Comparison of ENCODE assay signal across 8 mouse cellular contexts in the genomic region with DNA sequence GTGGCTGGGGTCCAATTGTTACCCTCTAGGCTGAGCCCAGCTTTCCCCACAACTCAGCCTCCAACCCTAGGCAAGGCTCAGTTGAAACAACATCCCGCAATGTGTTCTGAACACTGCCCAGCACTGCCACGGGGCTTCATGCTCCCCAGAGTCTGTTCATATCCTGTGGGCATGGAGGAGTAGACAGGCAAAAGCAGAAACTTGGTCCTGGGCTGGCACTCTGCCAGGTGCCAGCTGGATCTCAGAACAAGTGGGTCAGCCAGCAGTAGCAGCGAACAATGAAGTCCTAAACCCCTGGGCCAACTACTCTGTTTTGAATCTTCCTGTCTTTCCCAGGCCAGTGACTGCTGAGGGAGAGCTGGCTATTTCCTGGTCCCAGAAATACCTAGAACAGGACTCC. TPM values are rescaled to one million over a fixed set of nuclear protein-coding genes. Genes with fewer than 3 reads are reported as not detected.
DNase-seq lines count a peak whose midpoint lies in the region; ATAC-seq lines count a peak whose summit lies in the region.

No protein-coding gene starts in this region.

- WGBS in neural tube, embryonic 13.5 days: 36% methylated on average over 3 of the region's 3 CpGs
- 64% methylated on average over 3 of the region's 3 CpGs for WGBS in heart, embryonic 14.5 days
- 67% methylated on average over 3 of the region's 3 CpGs for WGBS in limb, embryonic 15.5 days
- WGBS in forebrain, embryonic 13.5 days: 74% methylated on average over 3 of the region's 3 CpGs

- H3K36me3 ChIP-seq in neural tube, embryonic 13.5 days: peaks cover 74% of the 10 kb centered on the region
- peaks cover 55% of the 10 kb centered on the region for H3K36me3 ChIP-seq in heart, embryonic 14.5 days (ENCODE audit: control insufficient read depth, insufficient read depth, low read length)
- H3K36me3 ChIP-seq in limb, embryonic 15.5 days: peaks cover 70% of the 10 kb centered on the region
- H3K36me3 ChIP-seq in forebrain, embryonic 13.5 days (ENCODE audit: poor library complexity, severe bottlenecking): peaks cover 79% of the 10 kb centered on the region

- no peak for ATAC-seq in neural tube, embryonic 13.5 days (ENCODE audit: low read depth)
- no peak for ATAC-seq in heart, embryonic 14.5 days (ENCODE audit: insufficient number of reproducible peaks, insufficient read depth, low FRiP score, low read depth)
- ATAC-seq in limb, embryonic 15.5 days (ENCODE audit: insufficient number of reproducible peaks, low FRiP score, low TSS enrichment, low read depth): no peak
- ATAC-seq in forebrain, embryonic 13.5 days: no peak

- no peaks in the 10 kb centered on the region for H3K27me3 ChIP-seq in neural tube, embryonic 13.5 days
- no peaks in the 10 kb centered on the region for H3K27me3 ChIP-seq in heart, embryonic 14.5 days (ENCODE audit: control insufficient read depth, insufficient read depth, low read length)
- no peaks in the 10 kb centered on the region for H3K27me3 ChIP-seq in limb, embryonic 15.5 days
- H3K27me3 ChIP-seq in forebrain, embryonic 13.5 days: no peaks in the 10 kb centered on the region

- no peak overlapping the region for H3K9ac ChIP-seq in neural tube, embryonic 13.5 days
- no peak overlapping the region for H3K9ac ChIP-seq in heart, embryonic 14.5 days (ENCODE audit: low read length)
- H3K9ac ChIP-seq in limb, embryonic 15.5 days: no peak overlapping the region
- H3K9ac ChIP-seq in forebrain, embryonic 13.5 days: no peak overlapping the region

- H3K4me1 ChIP-seq in neural tube, embryonic 13.5 days (replicated peaks): peaks cover 14% of the 10 kb centered on the region
- H3K4me1 ChIP-seq in heart, embryonic 14.5 days (ENCODE audit: control insufficient read depth in 2 of 2, insufficient read depth in 2 of 2, low read length in 2 of 2): peaks cover 10 to 11% of the 10 kb centered on the region in 2 experiments; a peak in 3 of 4 replicates
- no peaks in the 10 kb centered on the region for H3K4me1 ChIP-seq in limb, embryonic 15.5 days
- H3K4me1 ChIP-seq in forebrain, embryonic 13.5 days: peaks cover 4% of the 10 kb centered on the region; the same call in 1 of the 2 replicates

- H3K27ac ChIP-seq in neural tube, embryonic 13.5 days (replicated peaks): peak overlapping the region; percentile 49
- peak overlapping the region; percentile 27 to 77; a peak in 3 of 4 replicates for H3K27ac ChIP-seq in heart, embryonic 14.5 days (replicated peaks in 1 of 2; ENCODE audit: control insufficient read depth in 1 of 2, insufficient read depth in 1 of 2, low read depth in 2 of 2, low read length in 2 of 2)
- H3K27ac ChIP-seq in limb, embryonic 15.5 days: peak overlapping the region; percentile 61
- no peak overlapping the region; the same call in 1 of the 2 replicates for H3K27ac ChIP-seq in forebrain, embryonic 13.5 days

- no peak overlapping the region for H3K4me3 ChIP-seq in neural tube, embryonic 13.5 days
- H3K4me3 ChIP-seq in heart, embryonic 14.5 days (ENCODE audit: control insufficient read depth in 1 of 2, insufficient read depth in 1 of 2, low read depth in 1 of 2, low read length in 2 of 2): no peak overlapping the region
- no peak overlapping the region for H3K4me3 ChIP-seq in limb, embryonic 15.5 days
- H3K4me3 ChIP-seq in forebrain, embryonic 13.5 days: no peak overlapping the region

- no peaks in the 10 kb centered on the region for H3K9me3 ChIP-seq in neural tube, embryonic 13.5 days
- no peaks in the 10 kb centered on the region for H3K9me3 ChIP-seq in heart, embryonic 14.5 days (ENCODE audit: control insufficient read depth, low read length)
- no peaks in the 10 kb centered on the region for H3K9me3 ChIP-seq in limb, embryonic 15.5 days
- no peaks in the 10 kb centered on the region for H3K9me3 ChIP-seq in forebrain, embryonic 13.5 days (replicated peaks)

- H3K4me2 ChIP-seq in neural tube, embryonic 13.5 days: no peak overlapping the region
- no peak overlapping the region for H3K4me2 ChIP-seq in heart, embryonic 14.5 days (ENCODE audit: low read length)
- H3K4me2 ChIP-seq in limb, embryonic 15.5 days: no peak overlapping the region
- H3K4me2 ChIP-seq in forebrain, embryonic 13.5 days: no peak overlapping the region

- DNase-seq in cerebellum, adult 18-20 months: peak; percentile 34 to 44
- DNase-seq in cerebellum, adult 9-10 months: no peak
- DNase-seq in neural tube, embryonic 10.5 days (ENCODE audit: extremely low spot score, low spot score): no peak
- DNase-seq in testis, postnatal 10 days (ENCODE audit: low spot score): no peak

RNA-seq across cellular contexts. Expression of a gene that starts 8.6 kb away (rescaled TPM):
- polyA plus RNA-seq in neural tube, embryonic 13.5 days (2015; fragmentation: Nextera tagmentation; extraction: Ambion mirVana): 4.4 and 4.8 TPM in 2 replicates
- polyA plus RNA-seq in heart, embryonic 14.5 days (2014; fragmentation: Nextera tagmentation; extraction: Ambion mirVana): 5.6 and 6.5 TPM in 2 replicates
- polyA plus RNA-seq in limb, embryonic 15.5 days (2015; fragmentation: Nextera tagmentation; extraction: Ambion mirVana): 11.7 and 14.0 TPM in 2 replicates
- polyA plus RNA-seq in forebrain, embryonic 13.5 days (2015; fragmentation: Nextera tagmentation; extraction: Ambion mirVana): 2.2 and 2.3 TPM in 2 replicates

RNA-seq across cellular contexts. Expression of a gene that starts 40.4 kb away (rescaled TPM):
- 8.7 TPM in 2 replicates for polyA plus RNA-seq in neural tube, embryonic 13.5 days (2015; fragmentation: Nextera tagmentation; extraction: Ambion mirVana)
- polyA plus RNA-seq in heart, embryonic 14.5 days (2014; fragmentation: Nextera tagmentation; extraction: Ambion mirVana): 6.3 and 6.5 TPM in 2 replicates
- polyA plus RNA-seq in limb, embryonic 15.5 days (2015; fragmentation: Nextera tagmentation; extraction: Ambion mirVana): 8.4 and 8.6 TPM in 2 replicates
- 7.7 and 8.0 TPM in 2 replicates for polyA plus RNA-seq in forebrain, embryonic 13.5 days (2015; fragmentation: Nextera tagmentation; extraction: Ambion mirVana)

Comparison
In these comparisons a context has a peak if more than half of its experiments do, and no peak if none do; other contexts are left out.
1. DNase-seq: peak in cerebellum, adult 18-20 months (2 of 2); none in cerebellum, adult 9-10 months (single experiment), neural tube, embryonic 10.5 days (single experiment) and testis, postnatal 10 days (single experiment).